Mouse (Mus musculus): ENCODE data around the gene Gfod2. TPM values are rescaled to one million over a fixed set of nuclear protein-coding genes. Genes with fewer than 3 reads are reported as not detected.

Gene Gfod2
- polyA plus RNA-seq, 1 experiment from 2014 or later, result 0.26 TPM

DNA sequence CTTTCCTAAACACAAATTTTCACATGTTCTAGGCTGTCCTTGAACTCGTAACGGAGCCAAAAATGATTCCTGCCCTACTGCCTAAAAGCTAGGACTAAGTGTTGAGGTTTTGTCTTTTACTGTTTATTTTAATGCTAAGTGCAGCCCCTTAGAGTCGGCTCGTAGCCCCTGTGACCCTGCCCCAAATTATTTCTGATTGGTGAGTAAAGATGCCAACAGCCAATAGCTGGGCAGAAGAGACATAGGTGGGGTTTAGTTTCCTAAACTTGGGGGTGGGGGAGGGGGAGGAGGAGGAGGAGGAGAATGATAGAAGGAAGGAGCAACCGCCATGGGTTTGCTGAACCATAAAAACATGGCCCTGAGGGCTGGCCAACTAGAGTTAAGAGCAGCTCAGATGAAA lies 32.7 kb downstream of the Gfod2 start:
- no peaks in the 10 kb centered on the region for H3K36me3 ChIP-seq (ENCODE audit: inconsistent target)
- H3K79me2 ChIP-seq (ENCODE audit: inconsistent target), result no peaks in the 10 kb centered on the region
- H3K4me3 ChIP-seq (ENCODE audit: inconsistent target), result no peak overlapping the region
- 94% methylated on average over 5 of the region's 5 CpGs for WGBS (ENCODE audit: missing documents)
- H3K27ac ChIP-seq, result no peak overlapping the region

DNA sequence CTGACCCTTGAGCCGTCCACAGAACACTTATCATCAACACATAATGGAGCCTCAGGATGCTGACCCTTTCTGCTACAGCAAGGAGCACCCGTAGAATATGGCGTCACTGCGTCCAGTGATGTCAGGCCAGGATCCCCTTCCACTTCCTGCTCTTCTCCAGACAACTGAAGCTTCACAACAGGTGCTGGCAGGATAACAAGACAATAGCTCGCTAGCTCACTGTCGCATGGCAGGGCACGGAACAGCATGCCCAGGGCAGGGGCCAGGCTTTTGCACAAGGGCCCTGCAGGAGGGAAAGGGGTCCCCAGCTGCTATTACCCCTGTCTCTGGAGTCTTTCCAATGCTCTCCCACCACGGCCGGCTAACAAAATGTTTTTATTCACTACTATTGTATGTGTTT lies 35.6 kb downstream of the Gfod2 start:
- H3K36me3 ChIP-seq (ENCODE audit: inconsistent target), result no peaks in the 10 kb centered on the region
- H3K4me3 ChIP-seq (ENCODE audit: inconsistent target), result no peak overlapping the region
- 96% methylated on average over 9 of the region's 9 CpGs for WGBS (ENCODE audit: missing documents)
- H3K79me2 ChIP-seq (ENCODE audit: inconsistent target), result no peaks in the 10 kb centered on the region
- H3K27ac ChIP-seq, result no peak overlapping the region

DNA sequence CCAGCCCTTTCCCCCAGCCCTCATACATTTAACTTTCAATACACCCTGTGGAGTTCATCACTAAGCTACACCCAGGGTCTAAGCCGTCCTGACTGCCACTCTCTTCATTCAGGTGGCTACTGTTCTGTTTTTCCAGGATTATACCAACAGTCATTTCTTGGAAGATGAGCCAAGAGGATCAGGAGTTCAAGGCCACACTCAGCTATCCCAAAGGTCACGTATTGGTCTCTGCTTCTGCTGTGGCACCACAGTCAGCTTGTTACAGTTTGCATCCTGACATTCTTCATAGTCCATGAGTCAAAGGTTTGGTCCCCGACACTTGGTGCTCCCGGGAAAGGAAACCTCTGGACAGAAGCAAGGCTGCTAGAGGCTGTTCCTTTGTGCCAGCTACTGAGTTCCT lies 38.8 kb downstream of the Gfod2 start:
- no peaks in the 10 kb centered on the region for H3K79me2 ChIP-seq (ENCODE audit: inconsistent target)
- no peak overlapping the region for H3K4me3 ChIP-seq (ENCODE audit: inconsistent target)
- H3K36me3 ChIP-seq (ENCODE audit: inconsistent target), result no peaks in the 10 kb centered on the region
- 89% methylated on average over 4 of the region's 4 CpGs for WGBS (ENCODE audit: missing documents)
- no peak overlapping the region for H3K27ac ChIP-seq

DNA sequence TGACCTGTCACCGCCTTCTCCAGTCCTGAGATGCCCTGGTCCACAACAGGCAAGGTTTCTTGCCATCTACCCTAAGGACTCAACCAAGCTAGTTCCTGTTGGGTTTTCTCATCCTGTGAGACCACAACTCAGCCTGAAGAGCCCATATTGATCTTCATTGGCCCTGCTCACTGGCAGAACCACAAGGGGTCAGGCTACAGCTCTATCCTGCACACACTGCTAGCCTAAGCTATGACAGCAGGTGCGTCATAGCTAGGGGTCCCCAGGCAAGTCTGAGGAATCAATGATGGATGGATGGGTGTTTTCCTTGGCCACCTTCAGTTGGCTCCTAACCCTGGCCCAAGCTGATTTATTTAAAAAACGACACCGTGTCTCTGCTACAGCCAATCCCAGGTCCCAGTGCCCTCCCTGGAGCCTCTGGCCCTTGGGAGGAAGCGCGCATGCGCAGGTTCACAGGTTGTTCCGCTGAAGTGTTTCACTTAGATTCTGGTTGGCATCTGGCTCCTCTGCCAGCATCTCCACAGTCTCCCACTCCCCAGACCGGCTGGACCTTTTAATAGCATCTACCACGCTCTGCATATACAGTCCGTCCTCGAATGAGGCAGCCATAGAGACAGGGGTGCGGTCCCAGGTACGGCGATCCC lies 42.0 kb downstream of the Gfod2 start:
- 94% methylated on average over 15 of the region's 15 CpGs for WGBS (ENCODE audit: missing documents)
- no peaks in the 10 kb centered on the region for H3K79me2 ChIP-seq (ENCODE audit: inconsistent target)
- H3K27ac ChIP-seq, result no peak overlapping the region
- no peak overlapping the region for H3K4me3 ChIP-seq (ENCODE audit: inconsistent target)
- no peaks in the 10 kb centered on the region for H3K36me3 ChIP-seq (ENCODE audit: inconsistent target)

DNA sequence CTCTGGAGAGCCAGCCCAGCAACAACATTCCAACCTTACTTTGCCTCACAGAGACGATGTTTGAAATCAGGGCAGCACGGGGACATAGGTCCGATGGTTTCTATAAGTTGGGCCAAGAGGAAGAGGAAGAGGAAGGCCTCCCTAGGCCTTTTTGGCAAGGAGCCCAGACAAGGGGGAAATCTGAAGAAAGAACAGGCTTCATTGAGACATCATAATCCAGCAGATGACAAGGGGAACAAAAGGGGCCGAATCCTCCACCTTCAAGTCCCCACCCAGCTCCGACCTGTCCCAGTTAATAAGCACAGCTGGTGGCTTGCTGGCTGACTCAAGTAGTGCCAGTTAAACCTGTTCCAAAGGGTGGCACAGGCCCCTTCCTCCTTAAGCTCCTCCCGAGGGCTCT lies 43.4 kb downstream of the Gfod2 start:
- Histone ChIP-seq H3K27ac (no peak overlapping the region), H3K36me3 (ENCODE audit: inconsistent target) (no peaks in the 10 kb centered on the region), H3K4me3 (ENCODE audit: inconsistent target) (no peak overlapping the region), H3K79me2 (ENCODE audit: inconsistent target) (no peaks in the 10 kb centered on the region)
- WGBS (ENCODE audit: missing documents), result 9% methylated on average over 6 of the region's 6 CpGs

DNA sequence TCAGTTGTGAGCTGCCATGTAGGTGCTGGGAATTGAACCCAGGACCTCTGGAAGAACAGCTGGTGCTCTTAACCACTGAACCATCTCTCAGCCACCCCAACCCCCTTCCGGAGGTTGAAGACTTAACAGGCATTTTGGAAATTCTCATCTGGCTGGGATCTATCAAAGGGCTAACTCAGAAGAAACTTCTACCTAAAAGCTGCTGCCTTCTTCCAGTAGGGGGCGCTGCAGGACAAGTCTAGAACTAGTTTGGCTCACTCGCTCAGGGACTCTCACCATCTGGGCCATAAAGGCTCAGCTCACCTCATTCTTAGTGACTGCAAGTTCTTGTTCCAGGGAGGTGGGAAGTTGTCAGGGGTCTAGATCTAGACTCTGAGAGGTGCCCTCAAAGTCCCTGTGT lies 44.3 kb downstream of the Gfod2 start:
- Histone ChIP-seq H3K79me2 (ENCODE audit: inconsistent target) (no peaks in the 10 kb centered on the region), H3K36me3 (ENCODE audit: inconsistent target) (no peaks in the 10 kb centered on the region), H3K27ac (no peak overlapping the region), H3K4me3 (ENCODE audit: inconsistent target) (no peak overlapping the region)
- 3% methylated on average over 3 of the region's 3 CpGs for WGBS (ENCODE audit: missing documents)

DNA sequence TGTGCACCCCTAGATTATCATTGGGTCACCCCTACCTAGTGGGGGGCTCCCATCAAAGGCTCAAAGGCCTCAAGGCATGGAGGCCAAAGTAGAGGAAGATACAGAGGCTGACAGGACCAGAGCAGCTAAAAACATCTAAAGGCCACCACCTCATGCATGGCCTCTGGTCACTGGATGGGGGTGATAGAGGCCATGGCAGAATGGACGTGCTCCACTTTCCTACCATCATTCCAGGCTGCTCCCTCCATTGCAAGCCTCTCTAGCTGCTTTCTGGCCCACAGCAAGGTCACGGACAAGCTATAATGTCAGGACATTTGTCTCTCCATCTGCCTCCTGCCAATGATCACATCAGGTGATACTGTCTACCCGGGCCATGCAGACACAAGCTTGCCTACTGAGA lies 46.2 kb downstream of the Gfod2 start:
- Histone ChIP-seq H3K79me2 (ENCODE audit: inconsistent target) (no peaks in the 10 kb centered on the region), H3K36me3 (ENCODE audit: inconsistent target) (no peaks in the 10 kb centered on the region), H3K4me3 (ENCODE audit: inconsistent target) (no peak overlapping the region), H3K27ac (no peak overlapping the region)
- 90% methylated on average over 3 of the region's 3 CpGs for WGBS (ENCODE audit: missing documents)

DNA sequence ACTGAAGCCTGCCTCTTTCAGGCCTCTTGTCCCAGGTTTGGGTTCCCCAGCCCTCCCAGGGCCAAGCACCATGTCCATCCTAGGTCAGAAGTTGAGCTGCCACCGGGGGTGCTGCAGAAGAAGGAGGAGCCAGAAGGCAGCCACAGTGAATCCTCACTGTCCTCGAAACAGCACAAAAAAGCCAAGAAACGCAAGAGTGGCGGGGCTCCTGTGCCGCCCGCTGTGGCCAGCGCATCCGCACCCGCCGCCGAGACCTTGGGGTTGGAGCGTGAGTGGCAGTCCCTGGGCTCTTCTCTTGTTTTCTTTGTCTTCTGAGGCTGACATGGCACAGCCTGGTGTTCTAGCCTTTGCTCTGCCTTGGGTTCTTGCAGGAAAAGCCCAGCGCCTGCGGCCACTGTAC lies 49.1 kb downstream of the Gfod2 start:
- Histone ChIP-seq H3K36me3 (ENCODE audit: inconsistent target) (no peaks in the 10 kb centered on the region), H3K4me3 (ENCODE audit: inconsistent target) (no peak overlapping the region), H3K79me2 (ENCODE audit: inconsistent target) (no peaks in the 10 kb centered on the region), H3K27ac (no peak overlapping the region)
- WGBS (ENCODE audit: missing documents), result 93% methylated on average over 14 of the region's 14 CpGs

DNA sequence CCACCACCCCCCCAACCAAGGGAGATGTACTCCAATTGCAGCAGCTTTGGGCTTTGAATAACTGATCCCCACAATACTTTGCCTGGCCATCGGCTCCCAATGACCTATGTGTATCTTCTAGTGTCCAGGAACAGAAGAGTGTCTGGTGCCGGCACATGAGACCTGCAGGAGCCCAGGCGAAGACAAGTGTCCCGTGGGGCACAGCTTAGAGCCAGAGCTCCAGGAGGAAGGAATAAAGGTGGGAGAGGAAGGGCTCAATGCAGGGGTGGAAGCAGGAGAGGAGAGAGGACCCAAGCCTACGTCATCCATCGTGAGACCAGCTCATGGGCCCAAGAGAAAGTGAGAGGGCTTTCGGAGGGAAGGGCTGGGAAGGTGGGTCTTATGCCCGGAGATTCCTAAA lies 49.8 kb downstream of the Gfod2 start:
- H3K27ac ChIP-seq, result no peak overlapping the region
- no peak overlapping the region for H3K4me3 ChIP-seq (ENCODE audit: inconsistent target)
- no peaks in the 10 kb centered on the region for H3K36me3 ChIP-seq (ENCODE audit: inconsistent target)
- 86% methylated on average over 7 of the region's 8 CpGs for WGBS (ENCODE audit: missing documents)
- H3K79me2 ChIP-seq (ENCODE audit: inconsistent target), result no peaks in the 10 kb centered on the region

DNA sequence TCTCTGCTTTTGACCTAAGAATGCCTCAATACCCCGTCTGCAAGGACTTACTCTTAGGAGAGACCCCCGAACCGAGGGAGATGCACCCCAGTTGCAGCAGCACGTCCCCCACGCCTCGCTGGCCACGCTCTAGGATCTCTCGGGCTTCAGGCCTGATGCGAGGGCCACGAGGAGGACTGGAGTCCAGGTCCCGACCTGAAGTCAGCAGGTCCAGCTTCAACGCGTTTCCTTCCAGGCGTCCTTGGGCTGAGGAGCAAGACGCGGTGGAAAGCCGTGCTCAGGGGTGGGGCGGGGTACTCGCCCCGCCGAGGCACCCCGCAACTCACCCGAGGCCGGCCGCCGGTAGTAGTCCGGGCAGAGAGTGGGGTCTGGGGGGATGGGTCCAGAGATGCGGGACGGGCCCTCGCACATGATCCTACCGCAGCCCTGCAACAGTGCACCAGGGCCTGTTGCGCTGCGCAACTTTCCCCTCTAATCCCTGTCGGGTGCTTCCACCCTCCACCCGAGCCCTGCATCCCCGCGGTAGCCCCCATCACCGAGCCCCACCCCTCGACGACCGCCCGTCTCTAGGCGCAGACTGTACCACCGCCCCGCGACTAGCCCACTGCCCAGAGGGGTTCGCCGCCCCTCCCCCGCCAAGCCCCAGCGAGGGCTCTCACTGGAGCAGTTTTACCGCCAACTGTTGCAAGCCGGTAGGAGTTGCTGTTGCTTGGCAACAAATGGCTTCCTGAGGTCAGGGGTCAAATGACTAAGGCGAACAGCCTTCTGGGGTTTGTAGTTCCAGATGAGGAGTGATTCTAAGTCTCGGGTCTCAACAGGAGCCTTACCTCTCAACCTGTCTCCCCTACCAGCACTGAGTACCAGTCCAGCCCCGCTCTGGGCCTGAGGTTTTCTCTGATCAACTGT lies 50.7 kb downstream of the Gfod2 start, which contains the start of the genes 4933405L10Rik and Enkd1:
Gene 4933405L10Rik, plus strand, starts transcription at position 158 of the 906 bp plus-strand sequence.
Gene Enkd1, minus strand, starts transcription at position 713 of the 906 bp plus-strand sequence.
- 2% methylated on average over 53 of the region's 55 CpGs for WGBS (ENCODE audit: missing documents)
- Histone ChIP-seq H3K4me3 (ENCODE audit: inconsistent target) (peak within 1 kb of the TSS; percentile 37), H3K36me3 (ENCODE audit: inconsistent target) (no peaks in the 10 kb centered on the region), H3K79me2 (ENCODE audit: inconsistent target) (no peaks in the 10 kb centered on the region), H3K27ac (no peak within 1 kb of the TSS)

DNA sequence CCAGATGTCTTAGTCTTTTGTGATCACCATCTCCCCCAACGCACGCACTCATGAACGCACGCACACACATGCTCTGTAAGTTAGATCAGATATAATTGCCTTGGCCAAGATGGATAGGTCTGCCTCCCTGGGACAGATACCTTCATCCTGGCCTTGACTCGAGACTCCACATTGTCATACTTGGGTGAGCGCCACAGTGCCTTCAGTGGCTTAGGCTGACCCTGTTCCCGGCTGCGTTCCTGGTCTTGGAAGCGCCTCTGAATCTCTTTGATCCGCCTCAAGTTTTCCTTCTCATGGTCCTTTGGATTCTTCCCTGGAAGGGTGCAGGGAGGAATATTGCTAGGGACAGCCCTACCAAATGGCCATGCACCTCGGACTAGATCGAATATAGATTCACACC lies 52.0 kb downstream of the Gfod2 start:
- Histone ChIP-seq H3K4me3 (ENCODE audit: inconsistent target) (no peak overlapping the region), H3K36me3 (ENCODE audit: inconsistent target) (no peaks in the 10 kb centered on the region), H3K79me2 (ENCODE audit: inconsistent target) (no peaks in the 10 kb centered on the region), H3K27ac (no peak overlapping the region)
- 89% methylated on average over 12 of the region's 12 CpGs for WGBS (ENCODE audit: missing documents)

DNA sequence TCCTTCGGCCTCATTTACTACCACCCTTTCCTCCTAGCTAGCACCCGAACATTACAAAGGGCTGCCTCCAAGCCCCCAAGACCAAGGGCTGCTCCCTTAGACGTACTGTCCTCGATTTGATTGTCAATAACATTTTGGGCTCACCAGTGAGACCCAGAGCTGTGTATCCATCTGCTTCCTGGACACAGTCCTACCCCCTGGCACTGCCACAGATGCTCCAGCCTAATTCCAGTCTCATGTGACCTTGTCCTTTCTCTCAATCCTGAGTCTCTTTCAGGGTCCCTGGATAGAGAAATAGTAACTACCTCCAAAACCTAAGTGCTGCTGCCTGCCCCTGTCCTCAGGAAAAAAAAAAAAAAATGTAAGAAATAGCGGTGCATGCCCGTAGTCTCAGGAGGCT lies 53.5 kb downstream of the Gfod2 start:
- 92% methylated on average over 6 of the region's 6 CpGs for WGBS (ENCODE audit: missing documents)

DNA sequence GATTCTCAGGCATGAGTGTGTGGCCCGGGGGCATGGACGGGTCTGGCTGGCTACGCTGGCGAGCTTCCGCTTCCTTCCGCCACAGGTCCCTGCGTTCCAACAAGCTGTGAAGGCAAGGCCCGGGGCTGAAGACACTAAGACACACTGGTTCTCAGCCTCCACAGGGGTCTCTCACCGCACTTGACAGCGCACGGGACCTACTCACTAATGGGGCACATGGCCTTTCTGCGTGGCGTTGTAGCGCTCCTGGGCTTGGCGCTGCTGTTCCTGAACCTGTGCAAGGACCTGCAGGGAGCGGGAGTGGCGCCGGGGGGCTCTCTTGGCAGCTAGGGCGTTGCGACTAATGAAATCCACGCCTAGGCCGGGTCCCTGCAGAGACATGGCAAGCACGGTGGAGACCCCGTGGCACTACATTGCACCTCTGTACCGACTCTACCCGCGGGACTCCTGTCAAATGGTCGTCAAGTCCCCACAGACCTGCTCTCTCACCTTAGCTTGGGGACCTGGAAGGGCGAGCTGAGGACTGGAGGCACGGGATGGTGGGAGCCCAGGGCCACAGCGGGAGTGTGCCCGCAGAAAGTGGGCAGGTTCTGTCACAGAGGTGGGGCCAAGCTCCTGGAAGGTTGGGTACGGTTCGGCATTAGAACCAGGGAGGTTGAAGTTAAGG lies 54.2 kb downstream of the Gfod2 start:
- peaks cover 6% of the 10 kb centered on the region; the same call in 1 of the 2 replicates for H3K79me2 ChIP-seq (ENCODE audit: inconsistent target)
- 96% methylated on average over 33 of the region's 34 CpGs for WGBS (ENCODE audit: missing documents)

More for the DNA sequence above, 53.5 kb downstream of the Gfod2 start:
- Histone ChIP-seq H3K36me3 (ENCODE audit: inconsistent target) (no peaks in the 10 kb centered on the region), H3K4me3 (ENCODE audit: inconsistent target) (no peak overlapping the region), H3K79me2 (ENCODE audit: inconsistent target) (peaks cover 5% of the 10 kb centered on the region; the same call in 1 of the 2 replicates), H3K27ac (no peak overlapping the region)

DNA sequence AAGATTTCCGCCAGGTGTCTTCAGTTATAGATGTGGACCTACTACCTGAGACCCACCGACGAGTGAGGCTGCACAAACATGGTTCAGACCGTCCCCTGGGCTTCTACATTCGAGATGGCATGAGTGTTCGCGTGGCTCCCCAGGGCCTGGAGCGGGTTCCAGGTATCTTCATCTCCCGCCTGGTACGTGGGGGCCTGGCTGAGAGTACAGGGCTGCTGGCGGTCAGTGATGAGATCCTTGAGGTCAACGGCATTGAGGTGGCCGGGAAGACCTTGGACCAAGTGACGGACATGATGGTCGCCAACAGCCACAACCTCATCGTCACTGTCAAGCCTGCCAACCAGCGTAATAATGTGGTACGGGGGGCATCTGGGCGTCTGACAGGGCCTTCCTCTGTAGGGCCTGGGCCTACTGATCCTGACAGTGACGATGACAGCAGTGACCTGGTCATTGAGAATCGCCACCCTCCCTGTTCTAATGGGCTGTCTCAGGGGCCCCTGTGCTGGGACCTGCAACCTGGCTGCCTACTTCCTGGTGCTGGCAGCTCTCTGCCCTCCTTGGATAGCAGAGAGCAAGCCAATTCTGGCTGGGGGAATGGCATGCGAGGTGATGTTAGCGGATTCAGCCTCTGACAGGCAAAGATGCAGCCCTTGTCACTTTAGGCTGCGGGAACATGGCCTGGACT lies 55.6 kb downstream of the Gfod2 start:
- Histone ChIP-seq H3K4me3 (ENCODE audit: inconsistent target) (no peak overlapping the region), H3K27ac (no peak overlapping the region), H3K79me2 (ENCODE audit: inconsistent target) (peaks cover 6% of the 10 kb centered on the region; the same call in 1 of the 2 replicates), H3K36me3 (ENCODE audit: inconsistent target) (peaks cover 10% of the 10 kb centered on the region; the same call in 1 of the 2 replicates)
- 97% methylated on average over 24 of the region's 24 CpGs for WGBS (ENCODE audit: missing documents)

More for the DNA sequence above, 54.2 kb downstream of the Gfod2 start:
- Histone ChIP-seq H3K36me3 (ENCODE audit: inconsistent target) (no peaks in the 10 kb centered on the region), H3K4me3 (ENCODE audit: inconsistent target) (no peak overlapping the region), H3K27ac (no peak overlapping the region)
